Mouse (Mus musculus) ES-E14 (cell line): Measurements from ENCODE around the gene Slc25a39.

Experiments used
- CHD2 ChIP-seq: IDR thresholded peaks from 2 replicates; pipeline ENCODE4 v1.6.1; 2014; ENCODE audit warnings: mild to moderate bottlenecking, low read depth, low read length, inconsistent platforms
- HCFC1 ChIP-seq: IDR thresholded peaks from 2 replicates; pipeline ENCODE4 v1.6.1; 2012; ENCODE audit warnings: low read length, inconsistent platforms, borderline replicate concordance; ENCODE audit not compliant: insufficient read depth
- ZC3H11A ChIP-seq: IDR thresholded peaks from 2 replicates; pipeline ENCODE4 v1.6.1; 2012; ENCODE audit warnings: low read depth, mild to moderate bottlenecking, inconsistent platforms, low read length, borderline replicate concordance
- ZNF384 ChIP-seq: IDR thresholded peaks from 2 replicates; pipeline ENCODE4 v1.6.1; 2012; ENCODE audit warnings: low read depth, low read length, inconsistent platforms

GRCm38 (mm10) chr11:102415034-102415802 is 7.5 kb upstream of the Slc25a39 start:
- TF ChIP-seq HCFC1, result no peak
- no peak for TF ChIP-seq ZNF384
- no peak for TF ChIP-seq CHD2
- no peak for TF ChIP-seq ZC3H11A
